Mouse (Mus musculus): ENCODE measurements around the gene Dph5. TPM values are rescaled to one million over a fixed set of nuclear protein-coding genes. Genes with fewer than 3 reads are reported as not detected.
"Not testable (repeated sequence)": the region's sequence is repeated elsewhere in the genome, so short reads cannot be mapped to it uniquely, and the experiment has no call there.

Gene Dph5
- polyA plus RNA-seq, 2 experiments = 10.2 to 15.0 TPM

GRCm38 (mm10) chr3:115905067-115905466, 17.4 kb downstream of the Dph5 start:
- 77% methylated on average over 3 of the region's 3 CpGs for WGBS (ENCODE audit: insufficient replicate concordance)
- peaks cover 10% of the 10 kb centered on the region for H3K36me3 ChIP-seq (replicated peaks; ENCODE audit: control insufficient read depth, insufficient read depth, low read depth)
- no peaks in the 10 kb centered on the region for H3K27me3 ChIP-seq (ENCODE audit: control insufficient read depth, insufficient read depth, low read length)
- no peak for ATAC-seq (ENCODE audit: insufficient read depth)
- no peak overlapping the region for H3K4me3 ChIP-seq (ENCODE audit: insufficient read depth in 1 of 2, low read depth in 2 of 2, low read length in 2 of 2)
- no peak overlapping the region for H3K27ac ChIP-seq
- no peaks in the 10 kb centered on the region for H3K9me3 ChIP-seq (ENCODE audit: control insufficient read depth, low read length)
- no peaks in the 10 kb centered on the region for H3K4me1 ChIP-seq (replicated peaks; ENCODE audit: control insufficient read depth in 2 of 2, insufficient read depth in 2 of 2, low read length in 1 of 2)
- H3K9ac ChIP-seq (replicated peaks) = no peak overlapping the region
- no peak overlapping the region for H3K4me2 ChIP-seq (ENCODE audit: low read depth)
- no peak for TF ChIP-seq CTCF (IDR thresholded peaks at IDR 0.05; ENCODE audit: low read depth)
- no peak for TF ChIP-seq EP300 (IDR thresholded peaks at IDR 0.05; ENCODE audit: low read depth)
- no peak for DNase-seq (ENCODE audit: low read depth in 3 of 3, low spot score in 3 of 3)

- TF ChIP-seq CTCF (IDR thresholded peaks at IDR 0.05; ENCODE audit: low read depth) (no peak), EP300 (IDR thresholded peaks at IDR 0.05; ENCODE audit: low read depth) (no peak)
- Histone ChIP-seq H3K9ac (replicated peaks) (no peak overlapping the region), H3K4me1 (replicated peaks; ENCODE audit: control insufficient read depth in 2 of 2, insufficient read depth in 2 of 2, low read length in 1 of 2) (no peaks in the 10 kb centered on the region), H3K27ac (no peak overlapping the region), H3K27me3 (ENCODE audit: control insufficient read depth, insufficient read depth, low read length) (no peaks in the 10 kb centered on the region), H3K36me3 (replicated peaks; ENCODE audit: control insufficient read depth, insufficient read depth, low read depth) (peaks cover 10% of the 10 kb centered on the region), H3K4me3 (ENCODE audit: insufficient read depth in 1 of 2, low read depth in 2 of 2, low read length in 2 of 2) (no peak overlapping the region), H3K9me3 (ENCODE audit: control insufficient read depth, low read length) (no peaks in the 10 kb centered on the region), H3K4me2 (ENCODE audit: low read depth) (no peak overlapping the region)
- WGBS (ENCODE audit: insufficient replicate concordance) = 83% methylated on average over 4 of the region's 4 CpGs
- no peak for ATAC-seq (ENCODE audit: insufficient read depth)
- no peak for DNase-seq (ENCODE audit: low read depth in 3 of 3, low spot score in 3 of 3)
Measured at GRCm38 (mm10) chr3:115905567-115905966, 17.9 kb downstream of the Dph5 start.

GRCm38 (mm10) chr3:115907406-115907805, 19.8 kb downstream of the Dph5 start:
- not testable (repeated sequence) for ATAC-seq (ENCODE audit: insufficient read depth); H3K27ac ChIP-seq; DNase-seq (ENCODE audit: low read depth in 3 of 3, low spot score in 3 of 3); H3K9ac ChIP-seq (replicated peaks); H3K4me1 ChIP-seq (replicated peaks; ENCODE audit: control insufficient read depth in 2 of 2, insufficient read depth in 2 of 2, low read length in 1 of 2); H3K9me3 ChIP-seq (ENCODE audit: control insufficient read depth, low read length); H3K4me2 ChIP-seq (ENCODE audit: low read depth); H3K36me3 ChIP-seq (replicated peaks; ENCODE audit: control insufficient read depth, insufficient read depth, low read depth); H3K27me3 ChIP-seq (ENCODE audit: control insufficient read depth, insufficient read depth, low read length); H3K4me3 ChIP-seq (ENCODE audit: insufficient read depth in 1 of 2, low read depth in 2 of 2, low read length in 2 of 2)
- 90% methylated on average over 9 of the region's 11 CpGs for WGBS (ENCODE audit: insufficient replicate concordance)

GRCm38 (mm10) chr3:115924401-115925190, 37.0 kb downstream of the Dph5 start:
- H3K4me3 ChIP-seq (ENCODE audit: insufficient read depth in 1 of 2, low read depth in 2 of 2, low read length in 2 of 2) = no peak overlapping the region
- DNase-seq (ENCODE audit: low read depth in 3 of 3, low spot score in 3 of 3) (no peak), ATAC-seq (ENCODE audit: insufficient read depth) (peak; percentile 60)
- H3K27me3 ChIP-seq (ENCODE audit: control insufficient read depth, insufficient read depth, low read length) = no peaks in the 10 kb centered on the region
- H3K36me3 ChIP-seq (replicated peaks; ENCODE audit: control insufficient read depth, insufficient read depth, low read depth) = peaks cover 7% of the 10 kb centered on the region
- H3K9ac ChIP-seq (replicated peaks) = no peak overlapping the region
- WGBS (ENCODE audit: insufficient replicate concordance) = 68% methylated on average over 4 of the region's 4 CpGs
- TF ChIP-seq CTCF (IDR thresholded peaks at IDR 0.05; ENCODE audit: low read depth) (no peak), EP300 (IDR thresholded peaks at IDR 0.05; ENCODE audit: low read depth) (no peak)
- no peak overlapping the region for H3K27ac ChIP-seq
- H3K9me3 ChIP-seq (ENCODE audit: control insufficient read depth, low read length) = no peaks in the 10 kb centered on the region
- H3K4me2 ChIP-seq (ENCODE audit: low read depth) = no peak overlapping the region
- peaks cover 0 to 2% of the 10 kb centered on the region in 2 experiments; a peak in 1 of 4 replicates for H3K4me1 ChIP-seq (replicated peaks; ENCODE audit: control insufficient read depth in 2 of 2, insufficient read depth in 2 of 2, low read length in 1 of 2)

- no peak overlapping the region for H3K9ac ChIP-seq (replicated peaks)
- DNase-seq (ENCODE audit: low read depth in 3 of 3, low spot score in 3 of 3) (no peak), ATAC-seq (ENCODE audit: insufficient read depth) (no peak)
- TF ChIP-seq CTCF (IDR thresholded peaks at IDR 0.05; ENCODE audit: low read depth) (no peak), EP300 (IDR thresholded peaks at IDR 0.05; ENCODE audit: low read depth) (no peak)
- no peaks in the 10 kb centered on the region for H3K27me3 ChIP-seq (ENCODE audit: control insufficient read depth, insufficient read depth, low read length)
- H3K36me3 ChIP-seq (replicated peaks; ENCODE audit: control insufficient read depth, insufficient read depth, low read depth) = peaks cover 7% of the 10 kb centered on the region
- H3K4me1 ChIP-seq (replicated peaks; ENCODE audit: control insufficient read depth in 2 of 2, insufficient read depth in 2 of 2, low read length in 1 of 2) = peaks cover 0 to 2% of the 10 kb centered on the region in 2 experiments; a peak in 1 of 4 replicates
- 84% methylated on average over 8 of the region's 8 CpGs for WGBS (ENCODE audit: insufficient replicate concordance)
- no peaks in the 10 kb centered on the region for H3K9me3 ChIP-seq (ENCODE audit: control insufficient read depth, low read length)
- H3K27ac ChIP-seq = no peak overlapping the region
- H3K4me2 ChIP-seq (ENCODE audit: low read depth) = no peak overlapping the region
- H3K4me3 ChIP-seq (ENCODE audit: insufficient read depth in 1 of 2, low read depth in 2 of 2, low read length in 2 of 2) = no peak overlapping the region
Measured at GRCm38 (mm10) chr3:115926531-115926930, 38.9 kb downstream of the Dph5 start.

Measured in liver, embryonic 14.5 days (tissue).